Mouse (Mus musculus) erythroblast, adult 5-6 weeks (primary cell): ENCODE measurements around the gene Phf21b. TPM values are rescaled to one million over a fixed set of nuclear protein-coding genes. Genes with fewer than 3 reads are reported as not detected.
"Not testable (repeated sequence)": the region's sequence is repeated elsewhere in the genome, so short reads cannot be mapped to it uniquely, and the experiment has no call there.

Source experiments
- ATAC-seq: replicated peaks from 2 replicates; pipeline ENCODE4 v1.8.0; 2016; ENCODE audit warnings: moderate number of reproducible peaks, mild to moderate bottlenecking, moderate TSS enrichment, inconsistent platforms; ENCODE audit not compliant: poor library complexity, low FRiP score, severe bottlenecking
- total RNA-seq, 2 experiments: library from RNA; stranded (forward) in 1 of 2; stranded (reverse) in 1 of 2; fragments of 150-400 nt in 1 of 2; fragments of 200-764, 138-1000 nt in 1 of 2; gene quantifications; 2 replicates each; pipeline versions ENCODE4 v1.2.3 to v1.2.4; 2015 to 2017; ENCODE audit warnings: low replicate concordance in 2 of 2

Gene Phf21b
- not detected in 2 replicates for total RNA-seq (2015; ENCODE audit: low replicate concordance)
- not detected in 2 replicates for total RNA-seq (2017; ENCODE audit: low replicate concordance)

GRCm38 (mm10) chr15:84856006-84856995, at the start of gene Phf21b:
TSS of gene Phf21b (minus strand) at chr15:84856049.
- no peak for ATAC-seq

GRCm38 (mm10) chr15:84903843-84904385, 48.1 kb upstream of the Phf21b start:
- ATAC-seq, result no peak

DNA sequence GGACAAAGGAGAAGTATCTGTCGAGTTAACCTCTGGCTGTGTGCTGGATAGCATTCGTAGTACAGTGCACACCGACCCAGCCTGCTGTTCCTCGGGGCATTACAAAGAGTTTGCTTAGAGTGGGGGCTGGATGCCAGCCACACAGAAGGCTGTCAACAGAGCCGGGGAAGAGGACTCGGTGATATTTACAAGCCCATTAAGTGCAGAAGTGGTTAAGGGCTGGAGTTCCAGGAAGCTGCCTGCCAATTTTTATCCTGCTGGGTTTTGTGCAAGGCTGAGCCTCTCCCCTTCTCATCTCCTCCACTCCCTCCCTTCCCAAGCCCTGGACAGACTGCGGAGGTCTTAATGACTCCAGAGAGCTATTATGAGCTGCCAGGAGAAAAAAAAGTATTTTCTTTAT, 42.2 kb upstream of the Phf21b start:
- no peak for ATAC-seq

GRCm38 (mm10) chr15:84896664-84897063, 40.8 kb upstream of the Phf21b start:
- no peak for ATAC-seq

DNA sequence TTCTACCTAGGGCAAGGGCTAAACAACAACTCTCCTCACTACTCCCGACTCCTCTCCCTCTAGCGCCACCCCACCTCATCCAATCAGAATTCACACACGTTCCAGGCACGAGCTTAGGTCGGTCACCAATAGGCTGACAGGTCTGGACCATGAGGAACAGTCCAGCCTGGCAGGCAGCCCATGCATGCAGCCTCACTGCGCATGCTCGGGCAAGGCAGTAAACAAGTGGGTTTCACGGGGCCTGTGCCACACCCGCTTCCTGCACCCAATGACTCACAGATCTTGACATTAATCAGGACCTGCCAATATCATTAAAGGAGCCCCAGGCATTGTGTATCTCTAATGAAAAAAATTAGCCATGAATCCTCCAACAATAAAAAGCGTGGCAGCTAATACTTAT, 40.4 kb upstream of the Phf21b start:
- not testable (repeated sequence) for ATAC-seq

- peak; percentile 82 for ATAC-seq
These were observed 35.8 kb upstream of the Phf21b start for GRCm38 (mm10) chr15:84891658-84892057.

- ATAC-seq, result no peak
These were observed 35.4 kb upstream of the Phf21b start for GRCm38 (mm10) chr15:84891246-84891645.

GRCm38 (mm10) chr15:84888066-84888465, 32.2 kb upstream of the Phf21b start:
- ATAC-seq, result no peak

DNA sequence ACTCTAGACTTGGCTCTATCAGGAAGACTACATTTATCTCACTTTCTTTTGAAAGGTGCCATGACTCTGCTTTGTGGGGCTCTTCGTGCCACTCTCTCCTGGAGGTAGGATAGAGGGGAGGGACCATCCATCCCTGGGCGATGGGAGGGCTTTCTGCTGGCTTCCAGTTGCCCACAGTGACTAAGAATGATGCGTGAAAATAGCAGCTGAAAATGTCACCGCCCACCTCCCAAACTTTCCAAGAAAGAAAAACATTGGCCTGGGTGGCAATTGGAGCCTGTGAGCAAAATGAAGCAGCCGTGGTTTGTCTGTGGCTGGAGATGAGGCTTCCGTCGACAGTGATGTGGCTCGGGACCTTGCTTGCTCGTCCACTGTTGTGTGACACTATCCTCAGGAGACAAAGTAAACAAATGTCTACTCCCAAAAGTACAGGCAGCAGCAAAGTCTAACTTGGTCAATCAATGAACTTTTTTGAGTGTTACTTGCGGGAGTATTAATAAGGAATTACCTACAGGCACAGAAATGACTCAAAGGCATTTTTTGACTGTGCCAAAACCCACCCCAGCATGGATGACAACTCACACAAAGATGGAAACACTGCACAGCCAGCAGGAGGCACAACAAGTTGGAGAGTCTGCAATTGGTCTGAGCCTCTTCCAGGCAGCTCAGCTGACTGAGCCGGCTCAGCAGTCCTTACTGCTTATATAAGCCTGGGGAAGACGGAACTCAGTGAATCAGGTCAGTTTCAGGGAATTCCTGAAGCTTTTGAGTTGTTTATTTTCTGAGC, 21.4 kb upstream of the Phf21b start:
- ATAC-seq, result no peak

DNA sequence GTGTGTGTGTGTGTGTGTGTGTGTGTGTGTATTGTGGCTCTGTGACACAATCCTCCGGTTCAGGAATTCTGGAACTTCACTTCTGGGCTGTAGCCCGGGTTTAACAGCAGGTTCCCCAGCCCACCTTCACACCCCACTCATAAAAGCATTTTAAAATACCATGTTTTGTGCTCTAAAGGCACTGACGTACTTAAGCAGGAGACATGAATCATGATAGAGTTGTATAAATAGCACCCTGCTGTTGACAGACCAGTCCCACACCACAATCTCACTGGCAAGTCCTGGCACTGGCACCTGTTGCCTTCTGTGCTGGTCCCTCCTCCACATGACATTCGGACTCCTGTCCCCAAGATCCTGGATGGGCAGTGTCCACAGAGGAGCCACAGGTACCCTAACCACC, 18.0 kb upstream of the Phf21b start:
- no peak for ATAC-seq

DNA sequence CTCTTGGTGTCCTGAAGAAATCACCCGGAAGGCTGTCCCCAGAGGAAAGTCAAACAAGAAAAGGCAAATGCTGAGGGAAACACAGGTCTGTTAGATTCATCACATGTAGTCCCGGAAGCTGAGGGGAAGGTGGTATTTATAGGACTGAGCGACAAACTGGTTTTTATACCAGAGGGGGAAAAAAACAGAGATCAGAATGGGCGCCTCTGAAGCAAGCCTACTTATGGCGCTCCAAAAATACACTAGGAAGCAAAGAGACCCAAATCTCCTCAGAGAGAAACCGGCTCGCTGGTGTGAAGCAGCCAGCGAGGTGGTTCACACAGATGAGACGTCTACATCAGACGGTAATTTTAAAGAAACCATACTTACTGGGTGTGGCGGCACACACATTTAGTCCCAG, 17.2 kb upstream of the Phf21b start:
- no peak for ATAC-seq

GRCm38 (mm10) chr15:84871802-84872201, 16.0 kb upstream of the Phf21b start:
- ATAC-seq, result no peak

- no peak for ATAC-seq
These were observed 6.1 kb upstream of the Phf21b start for GRCm38 (mm10) chr15:84861911-84862310.

DNA sequence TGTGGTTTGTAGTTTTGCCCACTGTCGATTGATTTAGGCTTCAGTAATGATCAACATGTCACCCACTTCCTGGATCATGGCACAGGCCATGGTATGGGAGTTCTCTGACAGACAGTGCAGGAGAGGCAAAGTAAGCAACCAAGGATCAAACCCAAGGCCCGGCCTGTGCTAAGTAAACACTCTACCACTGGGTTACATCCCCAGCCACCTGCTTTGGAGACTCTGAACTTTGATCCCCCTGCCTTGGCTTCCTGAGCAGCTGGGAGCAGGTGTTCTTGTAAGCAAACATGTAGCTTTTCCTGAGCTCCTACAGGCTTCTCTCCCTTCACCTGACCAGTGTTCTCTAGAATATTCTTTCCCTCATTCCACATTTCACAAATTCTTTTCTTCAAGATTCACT, 1.8 kb upstream of the Phf21b start:
- ATAC-seq, result no peak

GRCm38 (mm10) chr15:84854921-84855901, 638 bp downstream of the Phf21b start:
- ATAC-seq, result no peak

GRCm38 (mm10) chr15:84854171-84854811, 1.6 kb downstream of the Phf21b start:
- no peak for ATAC-seq

- ATAC-seq, result no peak
These were observed 2.4 kb downstream of the Phf21b start for GRCm38 (mm10) chr15:84853261-84854137.
